Mouse (Mus musculus) heart, postnatal 0 days (tissue): ENCODE data around the gene Ctbs. TPM values are rescaled to one million over a fixed set of nuclear protein-coding genes. Genes with fewer than 3 reads are reported as not detected.

Experiments used
- ATAC-seq: fragments of 200-750 bp; cut with Nextera tagmentation; 2 replicates; pipeline ENCODE4 v1.8.0; 2017; ENCODE audit warnings: low read depth, moderate number of reproducible peaks, moderate library complexity; ENCODE audit not compliant: insufficient read depth
- DNase-seq: peaks from one replicate; pipeline ENCODE4 v3.0.0-alpha.2; 2016; ENCODE audit warnings: low spot score
- H3K27ac ChIP-seq: fragments of 300-500 bp; sonication (generic); 2 replicates; pipeline ENCODE4 v1.5.1; 2014; ENCODE audit warnings: low read depth, mild to moderate bottlenecking
- H3K27me3 ChIP-seq: fragments of 300-500 bp; sonication (generic); 2 replicates; pipeline ENCODE4 v1.6.1; 2014; ENCODE audit warnings: low read length, mixed read lengths; ENCODE audit not compliant: control insufficient read depth, insufficient read depth
- H3K36me3 ChIP-seq: fragments of 300-500 bp; sonication (generic); replicated peaks from 2 replicates; pipeline ENCODE4 v1.6.1; 2014; ENCODE audit warnings: low read length, mixed read lengths; ENCODE audit not compliant: control insufficient read depth, insufficient read depth
- H3K4me1 ChIP-seq: fragments of 300-500 bp; sonication (generic); 2 replicates; pipeline ENCODE4 v1.6.1; 2014; ENCODE audit warnings: antibody characterized with exemption; ENCODE audit not compliant: control insufficient read depth, insufficient read depth
- H3K4me2 ChIP-seq: fragments of 300-500 bp; sonication (generic); 2 replicates; pipeline ENCODE4 v1.6.1; 2014; ENCODE audit warnings: low read depth, mild to moderate bottlenecking, low read length, moderate library complexity
- H3K4me3 ChIP-seq: fragments of 300-500 bp; sonication (generic); 2 replicates; pipeline ENCODE4 v1.5.1; 2014; ENCODE audit warnings: low read depth, low read length
- H3K9ac ChIP-seq: fragments of 300-500 bp; sonication (generic); replicated peaks from 2 replicates; pipeline ENCODE4 v1.6.1; 2014; ENCODE audit warnings: low read depth, low read length, mixed read lengths
- H3K9me3 ChIP-seq: fragments of 300-500 bp; sonication (generic); replicated peaks from 2 replicates; pipeline ENCODE4 v1.6.1; 2016; ENCODE audit warnings: low read length; ENCODE audit not compliant: control insufficient read depth
- CTCF ChIP-seq: IDR thresholded peaks from 2 replicates; pipeline ENCODE4 v1.5.1; 2016; ENCODE audit warnings: antibody characterized with exemption, control low read depth, low read depth
- EP300 ChIP-seq: IDR thresholded peaks from 2 replicates; pipeline ENCODE4 v1.6.1; 2016; ENCODE audit warnings: antibody characterized with exemption, low read depth
- WGBS: fragments of 180-500 bp; shearing (Covaris S2); extraction: QIAGEN DNeasy Blood & Tissue Kit; methylation state at CpG from one replicate; pipeline ENCODE4 v1.1.7; 2014; 5-methylcytosine and 5-hydroxymethylcytosine counted together
- polyA plus RNA-seq: library from polyadenylated mRNA; unstranded; fragments of >200 nt; fragmentation: Nextera tagmentation; extraction: Ambion mirVana; gene quantifications from 2 replicates; pipeline ENCODE4 v1.2.1, GENCODE M21; 2015
- total RNA-seq: library from RNA; depleted of rRNA; stranded (reverse); fragments of >200 nt; gene quantifications from 2 replicates; pipeline ENCODE4 v1.2.3, GENCODE M21; 2014; ENCODE audit warnings: low replicate concordance

Gene Ctbs
- total and polyA plus RNA-seq, 2 experiments from 2014 or later = 4.2 to 6.6 TPM

DNA sequence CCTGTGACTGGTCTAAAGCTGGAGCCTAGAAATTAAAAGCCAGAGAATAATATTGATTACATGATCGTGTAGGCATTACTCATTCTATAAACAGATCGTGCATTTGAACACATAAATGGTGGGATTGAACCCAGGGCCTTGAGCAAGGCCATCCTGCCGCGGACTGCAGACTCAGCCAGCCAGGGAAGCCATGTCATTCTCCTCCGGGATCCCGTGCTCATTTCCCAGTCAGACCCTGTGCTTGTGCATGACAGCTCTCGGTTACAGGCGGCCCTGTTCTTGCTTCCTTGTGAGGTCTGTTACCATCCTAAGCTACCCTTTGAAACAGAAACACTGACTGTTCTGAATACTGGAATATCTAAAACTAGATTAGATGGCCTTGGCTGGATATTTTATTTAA, 14.9 kb upstream of the Ctbs start:
- no peaks in the 10 kb centered on the region for H3K9me3 ChIP-seq
- peaks cover 40% of the 10 kb centered on the region for H3K36me3 ChIP-seq
- no peak overlapping the region for H3K4me2 ChIP-seq
- no peak for DNase-seq
- 91% methylated on average over 8 of the region's 8 CpGs for WGBS
- no peaks in the 10 kb centered on the region for H3K4me1 ChIP-seq
- TF ChIP-seq CTCF (no peak), EP300 (no peak)
- H3K4me3 ChIP-seq = no peak overlapping the region
- no peak overlapping the region for H3K9ac ChIP-seq
- H3K27ac ChIP-seq = no peak overlapping the region
- H3K27me3 ChIP-seq = no peaks in the 10 kb centered on the region
- ATAC-seq = no peak

- 92% methylated on average over 11 of the region's 11 CpGs for WGBS
- Histone ChIP-seq H3K36me3 (peaks cover 40% of the 10 kb centered on the region), H3K27ac (no peak overlapping the region), H3K4me3 (no peak overlapping the region), H3K4me2 (no peak overlapping the region), H3K4me1 (no peaks in the 10 kb centered on the region), H3K9ac (no peak overlapping the region), H3K9me3 (no peaks in the 10 kb centered on the region), H3K27me3 (no peaks in the 10 kb centered on the region)
- no peak for TF ChIP-seq CTCF
- TF ChIP-seq EP300 = no peak
- DNase-seq (no peak), ATAC-seq (no peak)
Measured at GRCm38 (mm10) chr3:146435533-146435932, 14.1 kb upstream of the Ctbs start.

DNA sequence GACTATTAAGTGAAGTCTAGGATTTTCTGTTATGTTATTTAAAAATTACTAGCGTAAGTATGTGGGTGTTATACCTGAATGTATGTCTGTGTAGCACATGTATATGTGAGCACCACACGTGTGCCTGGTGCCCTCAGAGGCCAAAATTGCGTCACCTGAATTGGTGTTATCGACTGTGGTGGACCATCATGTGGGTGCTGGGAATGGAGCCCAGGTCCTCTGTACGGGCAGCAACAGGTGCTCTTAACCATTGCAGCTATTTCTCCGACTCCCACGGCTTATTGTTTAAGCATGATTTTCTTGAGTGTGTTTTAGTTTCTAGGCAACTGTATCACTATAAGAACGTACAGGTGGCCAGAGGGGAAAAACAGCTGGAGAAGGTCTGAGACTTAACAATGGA, 13.5 kb upstream of the Ctbs start:
- WGBS = 87% methylated on average over 8 of the region's 8 CpGs
- TF ChIP-seq CTCF = no peak
- TF ChIP-seq EP300 = no peak
- Histone ChIP-seq H3K4me1 (no peaks in the 10 kb centered on the region), H3K27me3 (no peaks in the 10 kb centered on the region), H3K36me3 (peaks cover 37% of the 10 kb centered on the region), H3K4me2 (no peak overlapping the region), H3K27ac (no peak overlapping the region), H3K9me3 (no peaks in the 10 kb centered on the region), H3K9ac (no peak overlapping the region), H3K4me3 (no peak overlapping the region)
- no peak for DNase-seq
- ATAC-seq = no peak

GRCm38 (mm10) chr3:146440011-146440410, 9.6 kb upstream of the Ctbs start:
- Histone ChIP-seq H3K4me3 (no peak overlapping the region), H3K9ac (no peak overlapping the region), H3K27ac (no peak overlapping the region), H3K36me3 (peaks cover 22% of the 10 kb centered on the region), H3K4me1 (no peaks in the 10 kb centered on the region), H3K4me2 (no peak overlapping the region), H3K9me3 (no peaks in the 10 kb centered on the region), H3K27me3 (no peaks in the 10 kb centered on the region)
- WGBS = 95% methylated on average over 12 of the region's 12 CpGs
- ATAC-seq = no peak
- no peak for DNase-seq
- no peak for TF ChIP-seq EP300
- no peak for TF ChIP-seq CTCF

DNA sequence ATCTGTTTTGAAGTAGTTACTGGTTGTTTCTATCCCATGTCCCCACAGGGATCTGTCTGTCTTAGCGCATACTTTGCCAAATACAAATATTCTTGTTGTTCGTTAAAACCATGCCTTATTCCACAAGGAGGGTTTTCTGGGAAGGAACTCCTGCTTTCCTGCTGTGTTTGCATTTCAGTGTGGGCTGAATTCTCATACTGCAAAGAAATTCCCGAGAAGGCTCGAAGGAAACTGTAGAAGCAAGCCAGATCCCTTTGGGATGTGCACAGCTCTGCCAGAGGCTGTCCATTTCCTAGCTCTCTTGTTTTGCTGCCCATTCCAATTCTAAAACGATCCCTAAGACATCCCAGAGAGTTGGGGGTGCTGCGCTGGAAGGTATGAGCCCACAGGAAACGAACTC, 9.2 kb upstream of the Ctbs start:
- no peak overlapping the region for H3K9ac ChIP-seq
- WGBS = 81% methylated on average over 7 of the region's 7 CpGs
- no peak overlapping the region for H3K4me3 ChIP-seq
- H3K27me3 ChIP-seq = no peaks in the 10 kb centered on the region
- no peak for TF ChIP-seq CTCF
- no peak for TF ChIP-seq EP300
- H3K36me3 ChIP-seq = peaks cover 22% of the 10 kb centered on the region
- ATAC-seq = no peak
- H3K27ac ChIP-seq = no peak overlapping the region
- H3K4me1 ChIP-seq = no peaks in the 10 kb centered on the region
- H3K4me2 ChIP-seq = no peak overlapping the region
- no peak for DNase-seq
- no peaks in the 10 kb centered on the region for H3K9me3 ChIP-seq

DNA sequence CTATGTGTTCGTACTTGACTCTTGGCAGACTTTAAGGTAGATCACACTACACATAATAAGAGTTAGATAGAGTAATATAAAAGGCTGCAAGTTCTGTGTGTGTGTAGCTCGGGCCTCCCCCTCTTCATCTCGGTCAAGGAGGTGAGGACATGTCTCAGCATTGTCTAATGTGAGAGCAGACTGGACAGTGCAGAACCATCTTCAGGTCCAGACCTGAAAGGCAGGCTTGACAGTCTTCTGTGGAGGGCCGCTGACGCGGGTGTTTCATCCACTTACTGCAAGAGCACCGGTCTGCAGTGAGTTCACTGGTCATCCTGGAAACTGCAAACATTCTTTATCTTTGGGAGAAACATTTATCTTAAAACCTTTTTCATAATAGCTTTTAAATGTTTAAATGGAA, 7.1 kb upstream of the Ctbs start:
- ATAC-seq (no peak), DNase-seq (no peak)
- Histone ChIP-seq H3K4me1 (no peaks in the 10 kb centered on the region), H3K36me3 (peaks cover 9% of the 10 kb centered on the region), H3K27ac (no peak overlapping the region), H3K4me2 (no peak overlapping the region), H3K4me3 (no peak overlapping the region), H3K9me3 (no peaks in the 10 kb centered on the region), H3K27me3 (no peaks in the 10 kb centered on the region), H3K9ac (no peak overlapping the region)
- WGBS = 76% methylated on average over 7 of the region's 7 CpGs
- TF ChIP-seq CTCF (no peak), EP300 (no peak)
